Mouse (Mus musculus): ENCODE results near the gene Gm3138. TPM values are rescaled to one million over a fixed set of nuclear protein-coding genes. Genes with fewer than 3 reads are reported as not detected.
"Not testable (repeated sequence)": the region's sequence is repeated elsewhere in the genome, so short reads cannot be mapped to it uniquely, and the experiment has no call there.

Gene Gm3138
- not detected in 2 replicates for polyA plus RNA-seq (2014; fragmentation: Nextera tagmentation; extraction: Ambion mirVana)

DNA sequence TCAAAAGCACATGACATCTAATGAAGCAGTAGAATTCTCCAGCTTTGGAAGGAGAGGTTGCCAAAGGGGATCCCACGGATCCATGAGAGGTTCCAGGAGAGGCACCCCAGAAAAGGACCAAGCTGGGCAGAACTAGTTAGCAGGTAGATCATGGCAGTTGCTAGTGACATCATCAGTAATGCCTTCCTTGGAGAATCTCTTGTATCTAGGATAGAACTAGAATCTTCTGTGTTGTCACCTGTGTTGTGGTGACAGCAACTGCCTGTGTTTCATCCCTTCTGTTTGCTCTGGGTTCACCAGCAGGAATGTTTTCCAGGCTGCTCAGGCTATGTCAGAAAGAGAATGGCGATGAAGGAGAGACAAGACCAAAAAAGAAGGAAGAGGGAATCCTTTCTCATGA, at the start of gene Gm3138:
Gene Gm3138, plus strand, starts transcription at position 301 of the 400 bp plus-strand sequence.
- H3K27me3 ChIP-seq (ENCODE audit: control insufficient read depth, insufficient read depth, low read length); H3K36me3 ChIP-seq (ENCODE audit: control insufficient read depth, insufficient read depth, low read length); ATAC-seq (ENCODE audit: low FRiP score); DNase-seq (ENCODE audit: low spot score); H3K9me3 ChIP-seq (ENCODE audit: control insufficient read depth, low read length); H3K4me3 ChIP-seq (ENCODE audit: low read depth, low read length); H3K4me2 ChIP-seq (replicated peaks; ENCODE audit: low read depth, low read length); H3K9ac ChIP-seq (ENCODE audit: low read depth, low read length); H3K27ac ChIP-seq (ENCODE audit: low read depth, low read length); H3K4me1 ChIP-seq (replicated peaks; ENCODE audit: control insufficient read depth, insufficient read depth, low read length): not testable (repeated sequence)
- no CpG with 5 or more reads among the region's 2 CpGs for WGBS

DNA sequence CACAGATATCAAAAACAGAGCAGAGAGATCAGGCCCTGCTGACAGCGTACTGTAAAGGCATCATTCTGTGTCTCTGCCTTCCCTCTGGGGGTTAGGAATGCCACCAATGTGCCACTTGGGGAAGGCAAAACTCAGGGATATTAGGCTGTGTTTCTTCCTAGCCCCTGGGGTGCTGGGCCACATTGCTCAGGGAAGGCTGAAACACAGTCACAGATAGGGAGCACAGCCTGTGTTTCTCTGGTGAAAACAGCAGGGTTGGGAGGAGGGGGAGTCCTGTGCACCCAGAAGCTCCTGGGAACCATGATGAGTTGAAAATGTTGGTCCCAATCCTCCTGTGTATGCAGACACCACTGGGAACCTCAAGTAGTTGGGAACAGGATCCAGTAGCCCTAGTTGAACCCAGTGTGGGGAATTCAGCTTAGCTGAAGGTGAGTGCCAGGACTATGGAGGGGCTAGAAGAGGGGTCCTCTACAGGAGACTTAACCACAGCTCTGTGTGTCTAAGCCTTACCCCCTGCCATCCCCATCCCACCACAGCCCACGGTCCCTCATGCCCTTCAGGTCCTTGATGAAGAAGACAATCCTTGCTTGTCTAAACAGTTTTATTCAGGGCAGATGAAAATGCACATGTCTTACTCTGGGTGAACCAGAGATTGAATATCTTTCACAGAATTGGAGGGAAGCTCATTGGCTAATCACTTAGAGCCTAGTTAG, 20.0 kb downstream of the Gm3138 start:
- H3K27ac ChIP-seq (ENCODE audit: low read depth, low read length); H3K4me3 ChIP-seq (ENCODE audit: low read depth, low read length); H3K36me3 ChIP-seq (ENCODE audit: control insufficient read depth, insufficient read depth, low read length); H3K9me3 ChIP-seq (ENCODE audit: control insufficient read depth, low read length); ATAC-seq (ENCODE audit: low FRiP score); H3K4me2 ChIP-seq (replicated peaks; ENCODE audit: low read depth, low read length); H3K4me1 ChIP-seq (replicated peaks; ENCODE audit: control insufficient read depth, insufficient read depth, low read length); H3K27me3 ChIP-seq (ENCODE audit: control insufficient read depth, insufficient read depth, low read length); DNase-seq (ENCODE audit: low spot score); H3K9ac ChIP-seq (ENCODE audit: low read depth, low read length): not testable (repeated sequence)
- 85% methylated on average over 2 of the region's 2 CpGs for WGBS

DNA sequence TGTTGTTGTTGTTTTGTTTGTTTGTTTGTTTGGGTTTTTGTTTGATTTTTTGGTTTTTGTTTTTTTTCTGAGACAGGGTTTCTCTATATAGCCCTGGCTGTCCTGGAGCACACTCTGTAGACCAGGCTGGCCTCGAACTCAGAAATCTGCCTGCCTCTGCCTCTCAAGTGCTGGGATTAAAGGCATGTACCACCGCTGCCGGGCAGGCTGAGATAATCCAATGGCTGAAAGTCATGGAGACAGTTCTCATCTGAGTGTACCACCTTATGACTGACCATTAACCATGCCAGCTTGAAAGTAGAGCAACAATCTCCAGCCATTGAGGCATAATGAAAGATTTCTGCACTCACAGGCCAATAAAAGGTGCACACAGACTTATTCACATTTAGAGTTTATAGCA, 30.4 kb downstream of the Gm3138 start:
- DNase-seq (ENCODE audit: low spot score); H3K36me3 ChIP-seq (ENCODE audit: control insufficient read depth, insufficient read depth, low read length); H3K4me2 ChIP-seq (replicated peaks; ENCODE audit: low read depth, low read length); H3K9ac ChIP-seq (ENCODE audit: low read depth, low read length); ATAC-seq (ENCODE audit: low FRiP score); H3K4me3 ChIP-seq (ENCODE audit: low read depth, low read length); H3K9me3 ChIP-seq (ENCODE audit: control insufficient read depth, low read length); H3K4me1 ChIP-seq (replicated peaks; ENCODE audit: control insufficient read depth, insufficient read depth, low read length); H3K27ac ChIP-seq (ENCODE audit: low read depth, low read length); H3K27me3 ChIP-seq (ENCODE audit: control insufficient read depth, insufficient read depth, low read length): not testable (repeated sequence)
- 82% methylated on average over 2 of the region's 3 CpGs for WGBS

Other genes starting within 250 kb of the Gm3138 start
- gene Gm5796, start 225.7 kb upstream of the Gm3138 start, polyA plus RNA-seq (2014; fragmentation: Nextera tagmentation; extraction: Ambion mirVana): 0.31 and 0.66 TPM in 2 replicates
- gene Gm3115, start 165.5 kb upstream of the Gm3138 start, polyA plus RNA-seq (2014; fragmentation: Nextera tagmentation; extraction: Ambion mirVana): not detected in 2 replicates
- gene Gm8108, start 139.1 kb upstream of the Gm3138 start, polyA plus RNA-seq (2014; fragmentation: Nextera tagmentation; extraction: Ambion mirVana): 0.42 TPM in 1 of 2 replicates, not detected in the other
- not detected in 2 replicates for gene Gm3127, start 84.6 kb upstream of the Gm3138 start, polyA plus RNA-seq (2014; fragmentation: Nextera tagmentation; extraction: Ambion mirVana)
- gene Gm2974, start 67.1 kb upstream of the Gm3138 start, polyA plus RNA-seq (2014; fragmentation: Nextera tagmentation; extraction: Ambion mirVana): 1.5 and 1.7 TPM in 2 replicates
- gene Gm3149, start 67.7 kb downstream of the Gm3138 start, polyA plus RNA-seq (2014; fragmentation: Nextera tagmentation; extraction: Ambion mirVana): not detected in 2 replicates
- 0.69 and 0.81 TPM in 2 replicates for gene 2610042L04Rik, start 85.1 kb downstream of the Gm3138 start, polyA plus RNA-seq (2014; fragmentation: Nextera tagmentation; extraction: Ambion mirVana)
- 0.09 TPM in 1 of 2 replicates, not detected in the other for gene Gm3159, start 147.9 kb downstream of the Gm3138 start, polyA plus RNA-seq (2014; fragmentation: Nextera tagmentation; extraction: Ambion mirVana)
- 0.73 and 1.3 TPM in 2 replicates for gene Gm3164, start 165.8 kb downstream of the Gm3138 start, polyA plus RNA-seq (2014; fragmentation: Nextera tagmentation; extraction: Ambion mirVana)
- gene Gm3173, start 181.4 kb downstream of the Gm3138 start, polyA plus RNA-seq (2014; fragmentation: Nextera tagmentation; extraction: Ambion mirVana): not detected in 2 replicates
- not detected in 2 replicates for gene Gm3182, start 232.1 kb downstream of the Gm3138 start, polyA plus RNA-seq (2014; fragmentation: Nextera tagmentation; extraction: Ambion mirVana)